In genomic region chr5:100037965-100038713, GRCm38 (mm10) we compare ENCODE assay signal across 8 mouse cellular contexts. TPM values are rescaled to one million over a fixed set of nuclear protein-coding genes. Genes with fewer than 3 reads are reported as not detected.
A peak's percentile ranks its signal among the peaks of the same experiment; 100 is the strongest.
DNase-seq lines count a peak whose midpoint lies in the region; ATAC-seq and TF ChIP-seq lines count a peak whose summit lies in the region.

No protein-coding gene starts in this region.

- H3K27me3 ChIP-seq in hindbrain, postnatal 0 days (ENCODE audit: insufficient read depth, low read length): no peaks in the 10 kb centered on the region

- peak overlapping the region; percentile 94 for H3K4me3 ChIP-seq in hindbrain, postnatal 0 days (ENCODE audit: low read length)
- peak overlapping the region; percentile 99 for H3K4me3 ChIP-seq in left cerebral cortex, adult 2 months
- peak overlapping the region; percentile 79 for H3K4me3 ChIP-seq in macrophage (ENCODE audit: inconsistent target)

- H3K4me2 ChIP-seq in hindbrain, postnatal 0 days (ENCODE audit: low read depth, low read length): peak overlapping the region; percentile 88

- H3K4me1 ChIP-seq in hindbrain, postnatal 0 days (ENCODE audit: insufficient read depth, low read length): peaks cover 20% of the 10 kb centered on the region

- peak overlapping the region; percentile 100 for H3K27ac ChIP-seq in hindbrain, postnatal 0 days
- H3K27ac ChIP-seq in left cerebral cortex, adult 2 months: peak overlapping the region; percentile 99
- H3K27ac ChIP-seq in macrophage: peak overlapping the region; percentile 48

- TF ChIP-seq CTCF in hindbrain, postnatal 0 days (IDR thresholded peaks at IDR 0.05; ENCODE audit: low read depth): no peak
- no peak for TF ChIP-seq CTCF in left cerebral cortex, adult 2 months (IDR thresholded peaks at IDR 0.05)

- under 1% methylated on average over 42 of the region's 45 CpGs for WGBS in hindbrain, postnatal 0 days
- under 1% methylated on average over 37 of the region's 45 CpGs for WGBS in macrophage (ENCODE audit: missing documents)

- ATAC-seq in hindbrain, postnatal 0 days: peak; percentile 22

- intact Hi-C loops in left cerebral cortex, adult 2 months (cut with DNase I): loop anchor here (5.0 kb wide), 1 partner anchor 836 kb away; no protein-coding TSS in a partner anchor

- H3K79me2 ChIP-seq in macrophage (ENCODE audit: inconsistent target): peaks cover 86% of the 10 kb centered on the region

- H3K9ac ChIP-seq in hindbrain, postnatal 0 days (replicated peaks; ENCODE audit: low read length): peak overlapping the region; percentile 96

- no peaks in the 10 kb centered on the region for H3K9me3 ChIP-seq in hindbrain, postnatal 0 days (ENCODE audit: low read length)

- DNase-seq in T-cell, adult 2 months (ENCODE audit: low spot score): peak; percentile 84
- DNase-seq in cerebellum, postnatal 36 days: peak; percentile 82 to 91
- DNase-seq in gastrocnemius, adult 18-20 months (ENCODE audit: low spot score): peak; percentile 89
- DNase-seq in hindbrain, postnatal 0 days (ENCODE audit: low spot score): peak; percentile 91
- DNase-seq in left cerebral cortex, adult 2 months (ENCODE audit: extremely low spot score in 1 of 2, low spot score in 2 of 2): peak; percentile 89 to 90
- peak; percentile 83 for DNase-seq in retina, postnatal 7 days (ENCODE audit: low read depth, low spot score)
- DNase-seq in urinary bladder, adult 2 months (ENCODE audit: low spot score): peak; percentile 85

- peaks cover 16% of the 10 kb centered on the region for H3K36me3 ChIP-seq in hindbrain, postnatal 0 days (ENCODE audit: insufficient read depth, low read length)
- H3K36me3 ChIP-seq in macrophage (ENCODE audit: inconsistent target): peaks cover 29% of the 10 kb centered on the region

RNA-seq across cellular contexts. Expression of gene Hnrnpdl, which starts 1.3 kb away (rescaled TPM):
- 10 to 100 TPM; 67.4 to 67.7 TPM for total RNA-seq in gastrocnemius, adult 18-20 months (2021)
- 107 and 121 TPM in 2 replicates for total RNA-seq in hindbrain, postnatal 0 days (2014; rRNA removed)
- 184 and 193 TPM in 2 replicates for polyA plus RNA-seq in hindbrain, postnatal 0 days (2015; fragmentation: Nextera tagmentation; extraction: Ambion mirVana)
- 100 to 1,000 TPM; 177 to 178 TPM for total RNA-seq in left cerebral cortex, adult 2 months (2021)
- total RNA-seq in macrophage (2018; cell fraction: chromatin; rRNA removed): 100 to 1,000 TPM; 293 to 632 (median 497) TPM
- 100 to 1,000 TPM in 1 of 26 experiments, 10 to 100 TPM in 25; 37.4 to 104 (median 54.9) TPM for total RNA-seq in macrophage (2018; cell fraction: cytosol; rRNA removed)
- total RNA-seq in macrophage (2018; cell fraction: nucleus; rRNA removed): 100 to 1,000 TPM; 202 to 451 (median 269) TPM
- polyA plus RNA-seq in macrophage (2018): 82.5 to 143 TPM (median 94.5 TPM) in 3 replicates
- 194 and 254 TPM in 2 replicates for polyA plus RNA-seq in urinary bladder, adult 2 months (2012; rRNA removed)

RNA-seq across cellular contexts. Expression of gene Enoph1, which starts 1.6 kb away (rescaled TPM):
- 1 to 10 TPM; 6.4 to 8.0 TPM for total RNA-seq in gastrocnemius, adult 18-20 months (2021)
- 41.6 and 55.6 TPM in 2 replicates for total RNA-seq in hindbrain, postnatal 0 days (2014; rRNA removed)
- 48.6 and 49.0 TPM in 2 replicates for polyA plus RNA-seq in hindbrain, postnatal 0 days (2015; fragmentation: Nextera tagmentation; extraction: Ambion mirVana)
- total RNA-seq in left cerebral cortex, adult 2 months (2021): 10 to 100 TPM; 50.3 to 55.7 TPM
- 10 to 100 TPM in 20 of 26 experiments, 1 to 10 TPM in 6; 5.4 to 31.6 (median 18.5) TPM for total RNA-seq in macrophage (2018; cell fraction: chromatin; rRNA removed)
- total RNA-seq in macrophage (2018; cell fraction: cytosol; rRNA removed): 10 to 100 TPM; 12.5 to 18.9 (median 15.6) TPM
- 10 to 100 TPM in 17 of 26 experiments, 1 to 10 TPM in 9; 6.2 to 31.5 (median 14.1) TPM for total RNA-seq in macrophage (2018; cell fraction: nucleus; rRNA removed)
- polyA plus RNA-seq in macrophage (2018): 16.4 to 24.9 TPM (median 18.8 TPM) in 3 replicates
- polyA plus RNA-seq in urinary bladder, adult 2 months (2012; rRNA removed): 25.4 and 28.2 TPM in 2 replicates

RNA-seq across cellular contexts. Expression of gene 4930524J08Rik, which starts 59.3 kb away (rescaled TPM):
- not detected for total RNA-seq in gastrocnemius, adult 18-20 months (2021)
- total RNA-seq in hindbrain, postnatal 0 days (2014; rRNA removed): 0.52 and 1.2 TPM in 2 replicates
- polyA plus RNA-seq in hindbrain, postnatal 0 days (2015; fragmentation: Nextera tagmentation; extraction: Ambion mirVana): 3.8 and 4.0 TPM in 2 replicates
- 1 to 10 TPM; 1.9 TPM for total RNA-seq in left cerebral cortex, adult 2 months (2021)
- total RNA-seq in macrophage (2018; cell fraction: chromatin; rRNA removed): 1 to 10 TPM in 14 of 26 experiments, not detected in 12; 1.6 to 6.8 (median 2.5) TPM
- 1 to 10 TPM in 13 of 26 experiments, under 1 TPM in 13; 0.27 to 2.1 (median 0.99) TPM for total RNA-seq in macrophage (2018; cell fraction: cytosol; rRNA removed)
- total RNA-seq in macrophage (2018; cell fraction: nucleus; rRNA removed): 10 to 100 TPM in 1 of 26 experiments, 1 to 10 TPM in 21, not detected in 4; 1.4 to 10.5 (median 2.2) TPM
- polyA plus RNA-seq in macrophage (2018): 0.43 to 2.0 TPM (median 0.88 TPM) in 3 replicates
- polyA plus RNA-seq in urinary bladder, adult 2 months (2012; rRNA removed): 1.2 and 1.5 TPM in 2 replicates

RNA-seq across cellular contexts. Expression of gene Hnrnpd, which starts 59.4 kb away (rescaled TPM):
- 10 to 100 TPM; 74.5 to 74.7 TPM for total RNA-seq in gastrocnemius, adult 18-20 months (2021)
- 28.6 and 30.2 TPM in 2 replicates for total RNA-seq in hindbrain, postnatal 0 days (2014; rRNA removed)
- polyA plus RNA-seq in hindbrain, postnatal 0 days (2015; fragmentation: Nextera tagmentation; extraction: Ambion mirVana): 95.9 and 103 TPM in 2 replicates
- 100 to 1,000 TPM; 194 to 222 TPM for total RNA-seq in left cerebral cortex, adult 2 months (2021)
- 100 to 1,000 TPM; 119 to 354 (median 201) TPM for total RNA-seq in macrophage (2018; cell fraction: chromatin; rRNA removed)
- total RNA-seq in macrophage (2018; cell fraction: cytosol; rRNA removed): 100 to 1,000 TPM; 115 to 167 (median 134) TPM
- 100 to 1,000 TPM; 112 to 271 (median 159) TPM for total RNA-seq in macrophage (2018; cell fraction: nucleus; rRNA removed)
- 128 to 349 TPM (median 265 TPM) in 3 replicates for polyA plus RNA-seq in macrophage (2018)
- polyA plus RNA-seq in urinary bladder, adult 2 months (2012; rRNA removed): 129 and 130 TPM in 2 replicates

Comparison
In these comparisons a context has a peak if more than half of its experiments do, and no peak if none do; other contexts are left out.
1. Peak in every context shown above with its lines: DNase-seq, ATAC-seq, H3K4me3 ChIP-seq and H3K27ac ChIP-seq.
2. H3K27ac ChIP-seq: peak in every context shown above with its lines; median percentile 100 in hindbrain, postnatal 0 days; 99 in left cerebral cortex, adult 2 months; 48 in macrophage.